Mouse (Mus musculus) kidney, adult 2 months (tissue): ENCODE data around the gene Apobr.

Experiments used
- CTCF ChIP-seq: fragments of 200-500 bp; conservative IDR thresholded peaks from 2 replicates; pipeline ENCODE4 v1.5.1; 2011; ENCODE audit warnings: low read depth, mild to moderate bottlenecking, control low read depth, low read length, moderate library complexity, mixed read lengths; ENCODE audit not compliant: insufficient read depth, insufficient read length
- POLR2A ChIP-seq: fragments of 200-500 bp; IDR thresholded peaks from one replicate; pipeline ENCODE4 v1.6.1; 2011; ENCODE audit warnings: low read depth, low read length, control low read depth

DNA sequence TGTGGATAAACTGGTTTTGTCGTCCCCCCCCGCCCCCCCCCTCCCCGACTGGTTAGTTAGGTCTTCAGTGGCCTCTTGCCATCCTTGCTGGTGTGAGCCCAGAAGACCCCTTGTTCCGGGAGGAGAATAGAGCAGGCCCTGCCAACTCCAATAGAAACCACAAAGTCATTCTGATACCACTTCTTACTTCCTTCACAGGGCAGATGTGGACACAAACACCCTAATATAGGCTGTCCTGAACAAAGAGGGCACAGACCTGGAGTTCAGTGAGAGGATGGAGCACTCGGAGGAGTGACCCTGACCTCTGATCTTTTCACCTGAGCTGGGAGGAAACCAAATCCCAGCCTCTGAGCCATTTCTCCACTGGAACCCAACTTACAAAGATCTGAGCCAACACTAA, 17.2 kb downstream of the Apobr start:
- TF ChIP-seq CTCF (no peak), POLR2A (no peak)
